Mouse (Mus musculus) skeletal muscle tissue, adult 2 months (tissue): ENCODE data around the gene Efcc1.
A peak's percentile ranks its signal among the peaks of the same experiment; 100 is the strongest.

ENCODE experiments used
- DNase-seq: peaks from one replicate; pipeline ENCODE4 v3.0.0-alpha.2; 2012; ENCODE audit warnings: low read depth, low spot score

Gene Efcc1

GRCm38 (mm10) chr6:87730591-87731462 is at the start of gene Efcc1:
Gene Efcc1 (plus strand): TSS chr6:87730869.
- DNase-seq, result peak; percentile 48

- no peak for DNase-seq
Measured at GRCm38 (mm10) chr6:87695947-87696346, 34.7 kb upstream of the Efcc1 start.

GRCm38 (mm10) chr6:87696544-87696943 is 34.1 kb upstream of the Efcc1 start:
- DNase-seq, result no peak

GRCm38 (mm10) chr6:87706246-87706645 is 24.4 kb upstream of the Efcc1 start:
- no peak for DNase-seq

GRCm38 (mm10) chr6:87712311-87712710 is 18.4 kb upstream of the Efcc1 start:
- DNase-seq, result no peak

- no peak for DNase-seq
Measured at GRCm38 (mm10) chr6:87714091-87714490, 16.6 kb upstream of the Efcc1 start.

GRCm38 (mm10) chr6:87722631-87723030 is 8.0 kb upstream of the Efcc1 start:
- DNase-seq, result no peak

GRCm38 (mm10) chr6:87725267-87725912 is 5.3 kb upstream of the Efcc1 start:
- no peak for DNase-seq

- no peak for DNase-seq
Measured at GRCm38 (mm10) chr6:87728102-87728501, 2.6 kb upstream of the Efcc1 start.

- no peak for DNase-seq
Measured at GRCm38 (mm10) chr6:87730141-87730540, 528 bp upstream of the Efcc1 start.

- no peak for DNase-seq
Measured at GRCm38 (mm10) chr6:87731463-87732095, 910 bp downstream of the Efcc1 start.

GRCm38 (mm10) chr6:87732151-87733011 is 1.7 kb downstream of the Efcc1 start:
- DNase-seq, result no peak

- peak; percentile 74 for DNase-seq
Measured at GRCm38 (mm10) chr6:87733131-87733930, 2.7 kb downstream of the Efcc1 start.

- no peak for DNase-seq
Measured at GRCm38 (mm10) chr6:87734136-87734535, 3.5 kb downstream of the Efcc1 start.

- DNase-seq, result no peak
Measured at GRCm38 (mm10) chr6:87736923-87737322, 6.3 kb downstream of the Efcc1 start.

- DNase-seq, result no peak
Measured at GRCm38 (mm10) chr6:87737921-87738626, 7.4 kb downstream of the Efcc1 start.

GRCm38 (mm10) chr6:87739898-87740297 is 9.2 kb downstream of the Efcc1 start:
- no peak for DNase-seq

GRCm38 (mm10) chr6:87740496-87740895 is 9.8 kb downstream of the Efcc1 start:
- no peak for DNase-seq

- no peak for DNase-seq
Measured at GRCm38 (mm10) chr6:87741978-87742377, 11.3 kb downstream of the Efcc1 start.

GRCm38 (mm10) chr6:87742804-87743203 is 12.1 kb downstream of the Efcc1 start:
- peak; percentile 38 for DNase-seq
